Mouse (Mus musculus) liver, adult 2 months (tissue): ENCODE measurements around the gene Zfp36.

Experiments used
- CTCF ChIP-seq: fragments of 200-500 bp; IDR thresholded peaks from 2 replicates; pipeline ENCODE4 v1.5.1; 2011; ENCODE audit warnings: low read depth, low read length, control low read depth
- POLR2A ChIP-seq: fragments of 200-500 bp; IDR thresholded peaks from 2 replicates; pipeline ENCODE4 v1.6.1; 2011; ENCODE audit warnings: low read length, control low read depth; ENCODE audit not compliant: insufficient read depth; ENCODE audit errors: extremely low read depth

DNA sequence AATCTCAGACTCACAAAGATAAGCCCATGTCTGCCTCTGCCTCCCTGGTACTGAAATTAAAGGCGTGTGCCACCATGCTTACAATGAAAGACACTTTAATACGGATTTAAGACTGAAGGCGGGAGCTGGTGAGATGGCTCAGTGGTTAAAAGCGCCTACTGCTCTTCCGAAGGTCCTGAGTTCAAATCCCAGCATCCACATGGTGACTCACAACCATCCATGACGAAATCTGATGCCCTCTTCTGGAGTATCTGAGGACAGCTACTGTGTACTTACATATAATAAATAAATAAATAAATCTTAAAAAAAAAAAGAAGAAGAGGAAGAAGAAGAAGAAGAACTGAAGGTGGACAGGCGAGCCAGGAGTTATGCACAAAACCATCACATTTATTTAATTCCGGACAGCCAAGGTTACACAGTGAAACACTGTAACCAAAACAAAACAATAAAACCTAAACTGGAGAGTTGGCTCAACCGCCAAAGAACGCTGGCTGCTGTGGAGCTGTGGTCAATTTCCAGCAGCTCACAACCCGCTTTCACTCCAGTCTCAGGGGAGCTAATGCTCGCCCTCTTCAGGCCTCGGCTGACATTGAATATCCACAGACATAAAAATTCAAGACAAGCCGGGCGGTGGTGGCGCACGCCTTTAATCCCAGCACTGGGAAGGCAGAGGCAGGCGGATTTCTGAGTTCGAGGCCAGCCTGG lies 40.7 kb downstream of the Zfp36 start:
- TF ChIP-seq CTCF (peak; percentile 50), POLR2A (no peak)
